14 mouse cellular contexts compared by ENCODE assay signal in genomic region chr1:57096740-57097139, GRCm38 (mm10).
DNase-seq lines count a peak whose midpoint lies in the region; ATAC-seq and TF ChIP-seq lines count a peak whose summit lies in the region.
"Had no signal": no experiment of that assay in that cellular context is flagged by ENCODE, and none has a peak within 500 bp of the region (broad histone marks: within the 10 kb centered on the region; RNA-seq: fewer than 3 reads in every experiment).

No protein-coding gene starts in this region.

- DNase-seq in embryo, embryonic 11 days, result peak; percentile 54
- no peak for DNase-seq in embryo, embryonic 9.5 days (ENCODE audit: extremely low spot score)
- peak; percentile 36 for DNase-seq in kidney, postnatal 0 days (ENCODE audit: low spot score)
- DNase-seq in kidney, adult 9 months, result no peak
- peak; percentile 45 for DNase-seq in mesoderm, embryonic 11.5 days (ENCODE audit: low read depth, low spot score)
- no peak for DNase-seq in urinary bladder, postnatal 14 days (ENCODE audit: low spot score)
- no peak for DNase-seq in T-cell, adult 2 months (ENCODE audit: low spot score)
- DNase-seq: cerebellum, postnatal 36 days; gastrocnemius, postnatal 36 days; kidney, adult 18-20 months; right cerebral cortex, adult 18-20 months had no signal

- no peak overlapping the region for H3K4me2 ChIP-seq in kidney, postnatal 0 days (ENCODE audit: low read length)
- H3K4me2 ChIP-seq in embryonic facial prominence, embryonic 13.5 days, result peak overlapping the region; percentile 28; the same call in 1 of the 2 replicates
- H3K4me2 ChIP-seq: liver, embryonic 15.5 days had no signal

- no peaks in the 10 kb centered on the region for H3K4me1 ChIP-seq in kidney, postnatal 0 days (replicated peaks; ENCODE audit: insufficient read depth, low read length)
- H3K4me1 ChIP-seq in embryonic facial prominence, embryonic 13.5 days, result peaks cover 24% of the 10 kb centered on the region
- H3K4me1 ChIP-seq: liver, embryonic 15.5 days had no signal

- H3K9me3 ChIP-seq in kidney, postnatal 0 days (replicated peaks; ENCODE audit: low read length), result no peaks in the 10 kb centered on the region
- H3K9me3 ChIP-seq in embryonic facial prominence, embryonic 13.5 days, result no peaks in the 10 kb centered on the region
- H3K9me3 ChIP-seq: liver, embryonic 15.5 days had no signal

- 56% methylated on average over 8 of the region's 8 CpGs for WGBS in kidney, postnatal 0 days
- WGBS in embryonic facial prominence, embryonic 13.5 days, result 34% methylated on average over 8 of the region's 8 CpGs

- no peak overlapping the region for H3K4me3 ChIP-seq in kidney, postnatal 0 days (replicated peaks; ENCODE audit: low read depth, low read length)
- H3K4me3 ChIP-seq in embryonic facial prominence, embryonic 13.5 days, result no peak overlapping the region
- H3K4me3 ChIP-seq: liver, embryonic 15.5 days had no signal

- H3K36me3 ChIP-seq in kidney, postnatal 0 days (ENCODE audit: insufficient read depth, low read length), result no peaks in the 10 kb centered on the region
- H3K36me3 ChIP-seq in embryonic facial prominence, embryonic 13.5 days, result no peaks in the 10 kb centered on the region
- H3K36me3 ChIP-seq: liver, embryonic 15.5 days had no signal

- no peaks in the 10 kb centered on the region for H3K27me3 ChIP-seq in kidney, postnatal 0 days (ENCODE audit: insufficient read depth, low read length)
- H3K27me3 ChIP-seq in embryonic facial prominence, embryonic 13.5 days, result peaks cover 16% of the 10 kb centered on the region
- H3K27me3 ChIP-seq: liver, embryonic 15.5 days had no signal

- no peak for TF ChIP-seq CTCF in kidney, postnatal 0 days (IDR thresholded peaks at IDR 0.05; ENCODE audit: low read depth)

- no peak overlapping the region for H3K27ac ChIP-seq in kidney, postnatal 0 days
- peak overlapping the region; percentile 82 for H3K27ac ChIP-seq in embryonic facial prominence, embryonic 13.5 days
- H3K27ac ChIP-seq: liver, embryonic 15.5 days had no signal

- ATAC-seq in kidney, postnatal 0 days (replicated peaks; ENCODE audit: low FRiP score, low read depth), result no peak
- no peak for ATAC-seq in embryonic facial prominence, embryonic 13.5 days (ENCODE audit: insufficient number of reproducible peaks, insufficient read depth, low FRiP score, low TSS enrichment, low read depth)
- ATAC-seq: forebrain, embryonic 14.5 days had no signal

- no peak overlapping the region for H3K9ac ChIP-seq in kidney, postnatal 0 days (ENCODE audit: low read depth, low read length)
- H3K9ac ChIP-seq in embryonic facial prominence, embryonic 13.5 days, result 0 out of 2 replicates have a peak overlapping the region, but pooled peaks have one; percentile 32
- H3K9ac ChIP-seq: liver, embryonic 15.5 days had no signal

Comparison
In these comparisons a context has a peak if more than half of its experiments do, and no peak if none do; other contexts are left out.
1. DNase-seq: peak in embryo, embryonic 11 days (single experiment), kidney, postnatal 0 days (single experiment) and mesoderm, embryonic 11.5 days (single experiment); none in embryo, embryonic 9.5 days (single experiment), kidney, adult 9 months (single experiment), urinary bladder, postnatal 14 days (single experiment) and T-cell, adult 2 months (single experiment).